Mouse (Mus musculus) MEL (cell line): ENCODE measurements around the gene Gm28374.

Source experiments
- MAX ChIP-seq: IDR thresholded peaks from 2 replicates; pipeline ENCODE4 v1.6.1; 2011; ENCODE audit warnings: low read length, improper control_type of control experiment
- POLR2AphosphoS2 ChIP-seq: IDR thresholded peaks from 2 replicates; pipeline ENCODE4 v1.6.1; 2011; ENCODE audit warnings: low read length, improper control_type of control experiment
- TAL1 ChIP-seq: IDR thresholded peaks from 2 replicates; pipeline ENCODE4 v1.6.1; 2012; ENCODE audit warnings: mild to moderate bottlenecking, inconsistent platforms, low read length, moderate library complexity, mixed read lengths
- UBTF ChIP-seq: IDR thresholded peaks from 2 replicates; pipeline ENCODE4 v1.6.1; 2012; ENCODE audit warnings: low read depth, mild to moderate bottlenecking, inconsistent platforms, low read length, improper control_type of control experiment, moderate library complexity, borderline replicate concordance; ENCODE audit not compliant: insufficient read depth

GRCm38 (mm10) chr19:6105586-6105985 is 23.5 kb upstream of the Gm28374 start, which contains the start of gene Naaladl1:
- TF ChIP-seq UBTF: no peak
- TF ChIP-seq POLR2AphosphoS2: no peak
- no peak for TF ChIP-seq MAX
- no peak for TF ChIP-seq TAL1
